In the genomic region with DNA sequence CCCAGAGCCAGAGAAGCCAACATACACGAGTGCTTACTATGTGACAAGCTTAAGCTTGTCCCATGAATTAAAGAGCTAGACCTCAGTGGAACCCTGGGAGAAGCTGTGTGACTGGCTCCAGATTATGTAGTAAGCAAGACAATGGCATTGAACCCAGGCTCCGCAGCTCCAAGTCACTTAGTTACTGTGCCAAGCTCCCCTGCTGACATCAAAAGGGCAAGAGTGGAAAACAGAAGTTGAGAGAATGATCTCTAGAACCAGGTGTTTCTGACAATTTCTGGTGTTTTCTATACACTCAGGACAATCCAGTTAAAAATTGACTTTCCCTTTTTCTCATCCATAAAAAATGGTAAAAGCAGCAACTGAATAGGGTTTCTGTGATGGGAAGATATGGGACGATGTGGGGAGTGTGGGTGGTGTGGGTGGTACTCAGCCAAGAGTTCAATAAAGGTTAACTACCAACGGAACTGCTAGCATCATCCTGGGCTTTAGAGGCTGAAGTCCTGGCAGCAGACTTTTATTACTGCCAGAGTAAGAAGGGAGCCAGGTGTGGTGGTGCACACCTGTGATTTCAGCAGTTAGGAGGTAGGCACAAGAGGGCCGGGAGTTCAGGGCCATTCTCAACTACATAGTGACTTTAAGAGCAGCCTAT, we compare ENCODE assay signal across 29 mouse cellular contexts. TPM values are rescaled to one million over a fixed set of nuclear protein-coding genes. Genes with fewer than 3 reads are reported as not detected.
DNase-seq lines count a peak whose midpoint lies in the region; ATAC-seq and TF ChIP-seq lines count a peak whose summit lies in the region.
"Had no signal": no experiment of that assay in that cellular context is flagged by ENCODE, and none has a peak within 500 bp of the region (broad histone marks: within the 10 kb centered on the region; RNA-seq: fewer than 3 reads in every experiment).

No protein-coding gene starts in this region.

- peak; percentile 25 to 81; a peak in 3 of 4 replicates for TF ChIP-seq EP300 in MEL (IDR thresholded peaks at IDR 0.05; ENCODE audit: low read depth in 1 of 2, low read length in 2 of 2)

- peak; percentile 41; the same call in 1 of the 2 replicates for ATAC-seq in kidney, postnatal 0 days (replicated peaks; ENCODE audit: low FRiP score, low read depth)
- ATAC-seq in intestine, embryonic 16.5 days = peak; percentile 53
- ATAC-seq: forebrain, embryonic 14.5 days; forebrain, postnatal 0 days had no signal

- 38% methylated on average over 5 of the region's 5 CpGs for WGBS in kidney, adult 2 months
- WGBS in kidney, postnatal 0 days = 45% methylated on average over 5 of the region's 5 CpGs
- WGBS in intestine, embryonic 16.5 days = 48% methylated on average over 5 of the region's 5 CpGs

- no peak overlapping the region for H3K27ac ChIP-seq in kidney, adult 2 months (ENCODE audit: insufficient read depth, low read depth, low read length)
- no peak overlapping the region for H3K27ac ChIP-seq in kidney, postnatal 0 days
- H3K27ac ChIP-seq in MEL (ENCODE audit: control insufficient read depth, low read depth, low read length) = no peak overlapping the region
- no peak overlapping the region for H3K27ac ChIP-seq in intestine, embryonic 16.5 days (ENCODE audit: low read length)
- H3K27ac ChIP-seq: embryonic facial prominence, embryonic 12.5 days; embryonic facial prominence, embryonic 15.5 days; gastrocnemius, adult 2 months; heart, embryonic 10.5 days; heart, embryonic 13.5 days; hindbrain, embryonic 14.5 days had no signal

- DNase-seq in kidney, adult 2 months = peak; percentile 66
- DNase-seq in kidney, adult 11 months = no peak
- DNase-seq in kidney, postnatal 0 days (ENCODE audit: low spot score) = no peak
- no peak for DNase-seq in kidney, adult 18-20 months
- no peak for DNase-seq in MEL (ENCODE audit: low read depth, low spot score)
- DNase-seq in yolk sac, embryonic 10.5 days (ENCODE audit: low spot score) = no peak
- no peak for DNase-seq in left cerebral cortex, postnatal 25 days (ENCODE audit: low spot score in 2 of 2)
- DNase-seq: adrenal gland, adult 2 months; adrenal gland, postnatal 14 days; B cell, adult 2 months; cerebellum, adult 11 months; cerebellum, adult 2 months; cerebellum, adult 9-11 months; cerebellum, postnatal 25 days; forebrain, postnatal 0 days; gastrocnemius, adult 2 months; gastrocnemius, postnatal 14 days; heart, adult 18-20 months; heart, postnatal 14 days; heart, postnatal 4 days had no signal

- H3K79me2 ChIP-seq in MEL (ENCODE audit: control insufficient read depth, insufficient read depth, low read length, poor library complexity) = no peaks in the 10 kb centered on the region

- TF ChIP-seq RAD21 in MEL (IDR thresholded peaks at IDR 0.05; ENCODE audit: low read depth, low read length) = no peak

- no peak overlapping the region for H3K4me3 ChIP-seq in kidney, adult 2 months (ENCODE audit: insufficient read depth, low read depth, low read length)
- no peak overlapping the region for H3K4me3 ChIP-seq in kidney, postnatal 0 days (replicated peaks; ENCODE audit: low read depth, low read length)
- no peak overlapping the region for H3K4me3 ChIP-seq in MEL (ENCODE audit: control insufficient read depth in 1 of 2, insufficient read depth in 1 of 2, low read depth in 2 of 2, low read length in 2 of 2)
- no peak overlapping the region for H3K4me3 ChIP-seq in intestine, embryonic 16.5 days (ENCODE audit: low read length)
- H3K4me3 ChIP-seq: embryonic facial prominence, embryonic 12.5 days; embryonic facial prominence, embryonic 15.5 days; gastrocnemius, adult 2 months; heart, embryonic 10.5 days; heart, embryonic 13.5 days had no signal

- no peaks in the 10 kb centered on the region for H3K27me3 ChIP-seq in kidney, adult 2 months (replicated peaks; ENCODE audit: control insufficient read depth, insufficient read depth, low read length)
- no peaks in the 10 kb centered on the region for H3K27me3 ChIP-seq in kidney, postnatal 0 days (ENCODE audit: insufficient read depth, low read length)
- H3K27me3 ChIP-seq in MEL (ENCODE audit: control insufficient read depth in 1 of 2, insufficient read depth in 2 of 2, low read length in 2 of 2) = no peaks in the 10 kb centered on the region
- H3K27me3 ChIP-seq in intestine, embryonic 16.5 days (replicated peaks; ENCODE audit: control insufficient read depth, insufficient read depth, low read length) = no peaks in the 10 kb centered on the region
- H3K27me3 ChIP-seq: CH12.LX; embryonic facial prominence, embryonic 12.5 days; embryonic facial prominence, embryonic 15.5 days; heart, embryonic 13.5 days had no signal

- no peaks in the 10 kb centered on the region for H3K36me3 ChIP-seq in kidney, adult 2 months (ENCODE audit: control insufficient read depth, insufficient read depth, low read length)
- H3K36me3 ChIP-seq in kidney, postnatal 0 days (ENCODE audit: insufficient read depth, low read length) = no peaks in the 10 kb centered on the region
- H3K36me3 ChIP-seq in MEL (ENCODE audit: control insufficient read depth in 1 of 2, insufficient read depth in 2 of 2, low read length in 2 of 2) = peaks cover 0 to 53% of the 10 kb centered on the region in 2 experiments; a peak in 2 of 4 replicates
- H3K36me3 ChIP-seq in intestine, embryonic 16.5 days (ENCODE audit: control insufficient read depth, insufficient read depth, low read length) = no peaks in the 10 kb centered on the region
- H3K36me3 ChIP-seq: embryonic facial prominence, embryonic 12.5 days; embryonic facial prominence, embryonic 15.5 days; G1E; heart, embryonic 10.5 days; heart, embryonic 13.5 days had no signal

- H3K4me2 ChIP-seq in kidney, postnatal 0 days (ENCODE audit: low read length) = no peak overlapping the region
- no peak overlapping the region for H3K4me2 ChIP-seq in intestine, embryonic 16.5 days (ENCODE audit: low read depth, low read length)
- H3K4me2 ChIP-seq: embryonic facial prominence, embryonic 12.5 days; embryonic facial prominence, embryonic 15.5 days; heart, embryonic 13.5 days; hindbrain, embryonic 14.5 days had no signal

- H3K9me3 ChIP-seq in kidney, postnatal 0 days (replicated peaks; ENCODE audit: low read length) = no peaks in the 10 kb centered on the region
- H3K9me3 ChIP-seq in MEL (replicated peaks; ENCODE audit: insufficient read depth, low read length) = no peaks in the 10 kb centered on the region
- H3K9me3 ChIP-seq in intestine, embryonic 16.5 days (ENCODE audit: control insufficient read depth, low read length) = no peaks in the 10 kb centered on the region
- H3K9me3 ChIP-seq: embryonic facial prominence, embryonic 12.5 days; embryonic facial prominence, embryonic 15.5 days; G1E; heart, embryonic 10.5 days; heart, embryonic 13.5 days had no signal

- peaks cover 29% of the 10 kb centered on the region for H3K4me1 ChIP-seq in kidney, adult 2 months (ENCODE audit: control insufficient read depth, insufficient read depth, low read length)
- no peaks in the 10 kb centered on the region for H3K4me1 ChIP-seq in kidney, postnatal 0 days (replicated peaks; ENCODE audit: insufficient read depth, low read length)
- H3K4me1 ChIP-seq in MEL (ENCODE audit: control insufficient read depth in 1 of 2, insufficient read depth in 2 of 2, low read length in 2 of 2) = peaks cover 15 to 61% of the 10 kb centered on the region in 2 experiments
- 0 out of 2 replicates have a peak, but pooled peaks cover 4% of the 10 kb centered on the region for H3K4me1 ChIP-seq in intestine, embryonic 16.5 days (ENCODE audit: control insufficient read depth, insufficient read depth, low read length)
- H3K4me1 ChIP-seq: embryonic facial prominence, embryonic 12.5 days had no signal

- TF ChIP-seq POLR2A in kidney, adult 2 months (IDR thresholded peaks at IDR 0.05; ENCODE audit: low read depth, low read length) = no peak
- TF ChIP-seq POLR2A in MEL (IDR thresholded peaks at IDR 0.05; ENCODE audit: control insufficient read depth in 1 of 2, insufficient read depth in 1 of 2, low read depth in 1 of 2, low read length in 2 of 2, poor library complexity in 1 of 2) = no peak

- TF ChIP-seq CTCF in kidney, adult 2 months (conservative IDR thresholded peaks at IDR 0.05; ENCODE audit: insufficient read depth, insufficient read length, low read depth, low read length) = no peak
- TF ChIP-seq CTCF in kidney, postnatal 0 days (IDR thresholded peaks at IDR 0.05; ENCODE audit: low read depth) = no peak
- no peak for TF ChIP-seq CTCF in MEL (IDR thresholded peaks at IDR 0.05 in 2 of 3, conservative IDR thresholded peaks at IDR 0.05 in 1 of 3; ENCODE audit: control insufficient read depth in 1 of 3, insufficient read depth in 1 of 3, low read depth in 2 of 3, low read length in 3 of 3, poor library complexity in 1 of 3, severe bottlenecking in 1 of 3)

- intact Hi-C loops in left cerebral cortex, postnatal 25 days (cut with DNase I) = no loop called here

- no peak overlapping the region for H3K9ac ChIP-seq in kidney, postnatal 0 days (ENCODE audit: low read depth, low read length)
- H3K9ac ChIP-seq in MEL (ENCODE audit: control insufficient read depth, low read depth, low read length, poor library complexity, severe bottlenecking) = no peak overlapping the region
- no peak overlapping the region for H3K9ac ChIP-seq in intestine, embryonic 16.5 days (ENCODE audit: low read depth, low read length)
- H3K9ac ChIP-seq: embryonic facial prominence, embryonic 12.5 days; embryonic facial prominence, embryonic 15.5 days; forebrain, postnatal 0 days; heart, embryonic 13.5 days; hindbrain, embryonic 14.5 days had no signal

TF ChIP-seq in MEL, 35 proteins besides CTCF, POLR2A, EP300 and RAD21:
- TF ChIP-seq ZC3H11A (IDR thresholded peaks at IDR 0.05; ENCODE audit: low read depth, low read length) = no peak
- TF ChIP-seq GABPA (IDR thresholded peaks at IDR 0.05; ENCODE audit: low read depth, low read length) = no peak
- TF ChIP-seq ZNF384 (IDR thresholded peaks at IDR 0.05; ENCODE audit: low read depth, low read length) = no peak
- TF ChIP-seq RCOR1 (IDR thresholded peaks at IDR 0.05; ENCODE audit: low read depth, low read length) = peak; percentile 38; the same call in 1 of the 2 replicates

RNA-seq across cellular contexts. Expression of a gene that starts 15.5 kb away (rescaled TPM):
- polyA plus RNA-seq in kidney, adult 2 months (2012; rRNA removed) = 11.5 and 11.9 TPM in 2 replicates
- 10.7 and 10.9 TPM in 2 replicates for polyA plus RNA-seq in kidney, postnatal 0 days (2015; fragmentation: Nextera tagmentation; extraction: Ambion mirVana)
- 11.2 and 17.1 TPM in 2 replicates for total RNA-seq in MEL (2012; rRNA removed)
- polyA plus RNA-seq in MEL (2012; ENCODE audit: insufficient read depth in 1 of 2, insufficient read length in 2 of 2, low read depth in 1 of 2, low replicate concordance in 2 of 2, missing spikeins in 1 of 2) = 10 to 100 TPM in 1 of 2 experiments, not detected in 1; 15.5 TPM
- 2.9 TPM in 2 replicates for polyA plus RNA-seq in intestine, embryonic 16.5 days (2015; fragmentation: Nextera tagmentation; extraction: Ambion mirVana)
- total RNA-seq in left cerebral cortex, postnatal 25 days (2021) = 10 to 100 TPM; 51.1 to 51.5 TPM
